Mouse (Mus musculus): ENCODE results near the gene Hist2h2aa2. TPM values are rescaled to one million over a fixed set of nuclear protein-coding genes. Genes with fewer than 3 reads are reported as not detected.

Gene Hist2h2aa2
- total RNA-seq, 1 experiment from 2014 or later, result 972 TPM

GRCm38 (mm10) chr3:96262979-96263550 is 23.0 kb upstream of the Hist2h2aa2 start, which contains the start of gene Hist2h4:
TSS of gene Hist2h4 (minus strand) at chr3:96263311.
- ATAC-seq (ENCODE audit: extremely low read depth, insufficient number of reproducible peaks, low FRiP score, poor library complexity, severe bottlenecking), result peak; percentile 74

GRCm38 (mm10) chr3:96262216-96262875 is 22.3 kb upstream of the Hist2h2aa2 start:
- ATAC-seq (ENCODE audit: extremely low read depth, insufficient number of reproducible peaks, low FRiP score, poor library complexity, severe bottlenecking), result peak; percentile 77

GRCm38 (mm10) chr3:96261623-96262022 is 21.5 kb upstream of the Hist2h2aa2 start:
- ATAC-seq (ENCODE audit: extremely low read depth, insufficient number of reproducible peaks, low FRiP score, poor library complexity, severe bottlenecking), result no peak

- ATAC-seq (ENCODE audit: extremely low read depth, insufficient number of reproducible peaks, low FRiP score, poor library complexity, severe bottlenecking), result no peak
Observed at GRCm38 (mm10) chr3:96260220-96260619, 20.1 kb upstream of the Hist2h2aa2 start.

- no peak for ATAC-seq (ENCODE audit: extremely low read depth, insufficient number of reproducible peaks, low FRiP score, poor library complexity, severe bottlenecking)
Observed at GRCm38 (mm10) chr3:96257190-96257589, 17.1 kb upstream of the Hist2h2aa2 start.

- ATAC-seq (ENCODE audit: extremely low read depth, insufficient number of reproducible peaks, low FRiP score, poor library complexity, severe bottlenecking), result no peak
Observed at GRCm38 (mm10) chr3:96255926-96256593, 16.0 kb upstream of the Hist2h2aa2 start.

GRCm38 (mm10) chr3:96254683-96255355 is 14.7 kb upstream of the Hist2h2aa2 start:
- ATAC-seq (ENCODE audit: extremely low read depth, insufficient number of reproducible peaks, low FRiP score, poor library complexity, severe bottlenecking), result no peak

DNA sequence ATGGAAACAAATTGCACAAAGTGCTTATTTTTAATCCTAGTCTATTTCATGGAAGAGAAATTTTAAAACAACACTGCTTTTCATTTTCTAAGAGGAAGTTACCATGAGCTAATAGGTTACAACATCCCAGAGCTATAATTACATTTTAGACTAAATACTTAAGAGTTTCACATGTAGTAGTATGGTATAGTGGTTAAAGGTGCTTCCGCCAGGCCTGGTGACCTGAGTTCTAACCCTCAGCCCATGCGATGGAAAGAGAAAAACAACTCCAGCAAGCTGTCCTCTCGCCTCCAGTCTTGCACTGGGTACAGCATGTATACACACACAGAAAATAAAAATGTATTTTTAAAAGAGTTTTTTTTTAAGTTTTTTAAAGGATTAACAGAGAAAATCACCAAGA is 11.7 kb upstream of the Hist2h2aa2 start:
- ATAC-seq (ENCODE audit: extremely low read depth, insufficient number of reproducible peaks, low FRiP score, poor library complexity, severe bottlenecking), result peak; percentile 55; the same call in 1 of the 2 replicates

GRCm38 (mm10) chr3:96250890-96251289 is 10.8 kb upstream of the Hist2h2aa2 start:
- ATAC-seq (ENCODE audit: extremely low read depth, insufficient number of reproducible peaks, low FRiP score, poor library complexity, severe bottlenecking), result no peak

DNA sequence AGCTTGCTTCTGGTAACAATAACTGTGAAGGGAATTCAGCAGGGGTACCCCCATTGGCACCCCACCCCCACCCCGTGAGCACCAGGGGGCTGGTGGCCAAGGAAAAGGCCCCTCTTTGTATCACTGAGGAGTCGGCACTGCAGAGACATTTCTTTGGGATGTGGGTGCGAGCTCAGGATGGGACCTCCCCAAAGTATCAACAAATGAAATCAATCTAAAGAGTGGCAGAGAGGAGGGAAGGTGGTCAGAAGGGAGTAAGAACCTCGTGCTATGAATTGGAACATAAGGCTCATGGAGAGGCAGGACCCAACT is 8.9 kb upstream of the Hist2h2aa2 start:
- no peak for ATAC-seq (ENCODE audit: extremely low read depth, insufficient number of reproducible peaks, low FRiP score, poor library complexity, severe bottlenecking)

DNA sequence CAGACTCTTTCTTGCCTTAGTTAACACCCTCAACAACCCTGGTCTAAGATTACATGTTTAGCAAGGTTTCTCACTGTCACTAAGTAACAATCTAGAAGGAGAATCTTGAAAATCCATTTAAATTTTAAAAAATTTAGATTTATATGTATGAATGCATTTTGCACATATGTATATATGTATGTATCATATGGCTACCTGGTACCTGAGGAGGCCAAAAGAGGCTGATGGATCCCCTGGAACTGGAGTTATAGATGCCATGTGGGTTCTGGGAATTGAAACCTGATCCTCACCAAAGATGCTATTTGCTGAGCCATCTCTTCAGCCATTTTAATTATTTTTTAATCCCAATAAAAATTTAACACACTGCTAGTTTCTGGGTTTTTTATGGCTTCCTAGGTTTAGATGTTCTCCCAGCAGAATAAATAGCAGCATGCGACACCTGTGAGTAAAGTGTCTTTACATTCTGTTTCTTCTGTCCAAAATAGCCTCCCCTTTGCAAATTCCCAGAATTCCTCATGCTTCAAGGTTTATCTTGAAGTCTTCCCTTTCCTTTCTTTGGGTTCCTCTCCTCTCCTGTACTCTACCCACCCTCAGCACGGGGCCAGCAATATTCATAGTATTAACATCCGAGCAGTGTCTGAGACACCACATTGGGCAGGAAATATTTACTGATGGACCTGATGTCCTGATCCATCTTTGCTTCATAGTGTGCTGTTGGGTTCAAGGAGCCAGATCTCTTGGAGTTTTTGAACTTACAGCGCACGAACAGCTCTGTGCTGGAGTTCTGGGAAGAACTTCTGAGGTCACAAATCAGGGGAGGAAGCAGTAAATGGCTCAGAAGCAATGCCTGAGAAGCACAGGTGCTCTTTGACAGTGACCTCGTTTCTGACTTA is 8.3 kb upstream of the Hist2h2aa2 start:
- no peak for ATAC-seq (ENCODE audit: extremely low read depth, insufficient number of reproducible peaks, low FRiP score, poor library complexity, severe bottlenecking)

DNA sequence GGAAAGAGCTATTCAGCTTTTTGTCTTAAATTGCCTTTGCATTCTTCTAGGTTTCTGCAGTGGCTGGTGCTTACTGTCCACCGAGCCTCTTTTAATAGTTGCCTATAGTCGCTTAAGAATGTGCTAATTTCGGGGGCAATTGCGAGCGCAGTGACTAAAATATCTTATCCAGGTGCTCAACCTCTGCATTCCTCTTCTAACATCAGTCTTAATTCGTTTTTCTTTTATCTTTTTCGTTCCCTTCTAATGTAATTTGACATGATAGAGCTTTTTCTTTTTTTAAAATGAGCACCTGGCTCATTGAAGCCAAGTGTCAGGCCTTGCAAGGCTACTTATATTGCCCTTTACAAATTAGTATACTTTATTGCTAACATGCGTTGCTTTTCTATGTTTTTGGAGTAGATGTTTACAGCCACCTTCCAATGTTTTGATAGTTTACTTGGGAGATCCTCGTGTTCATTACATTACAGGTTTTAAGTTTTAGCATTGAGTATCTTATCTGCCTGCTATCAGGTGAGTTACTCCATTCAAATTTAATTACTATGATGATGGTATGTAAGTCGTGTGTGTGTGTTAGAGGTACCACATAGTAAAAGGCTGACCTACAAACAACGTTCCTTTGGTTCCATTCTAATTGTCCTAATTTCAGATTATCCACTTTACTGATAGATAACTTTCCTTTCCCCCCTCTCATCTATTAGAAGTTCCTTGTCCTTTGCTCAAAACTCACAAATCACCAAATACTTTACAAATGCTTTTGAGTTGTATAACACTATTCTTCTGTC is 7.5 kb upstream of the Hist2h2aa2 start:
- no peak for ATAC-seq (ENCODE audit: extremely low read depth, insufficient number of reproducible peaks, low FRiP score, poor library complexity, severe bottlenecking)

- ATAC-seq (ENCODE audit: extremely low read depth, insufficient number of reproducible peaks, low FRiP score, poor library complexity, severe bottlenecking), result peak; percentile 79
Observed at GRCm38 (mm10) chr3:96246427-96246856, 6.4 kb upstream of the Hist2h2aa2 start, which contains the start of gene Hist2h3c1. TSS of gene Hist2h3c1 (plus strand) at chr3:96246685.

- 0 out of 2 replicates have a peak, but pooled peaks have one; percentile 2 for ATAC-seq (ENCODE audit: extremely low read depth, insufficient number of reproducible peaks, low FRiP score, poor library complexity, severe bottlenecking)
Observed at GRCm38 (mm10) chr3:96246018-96246417, 5.9 kb upstream of the Hist2h2aa2 start.

DNA sequence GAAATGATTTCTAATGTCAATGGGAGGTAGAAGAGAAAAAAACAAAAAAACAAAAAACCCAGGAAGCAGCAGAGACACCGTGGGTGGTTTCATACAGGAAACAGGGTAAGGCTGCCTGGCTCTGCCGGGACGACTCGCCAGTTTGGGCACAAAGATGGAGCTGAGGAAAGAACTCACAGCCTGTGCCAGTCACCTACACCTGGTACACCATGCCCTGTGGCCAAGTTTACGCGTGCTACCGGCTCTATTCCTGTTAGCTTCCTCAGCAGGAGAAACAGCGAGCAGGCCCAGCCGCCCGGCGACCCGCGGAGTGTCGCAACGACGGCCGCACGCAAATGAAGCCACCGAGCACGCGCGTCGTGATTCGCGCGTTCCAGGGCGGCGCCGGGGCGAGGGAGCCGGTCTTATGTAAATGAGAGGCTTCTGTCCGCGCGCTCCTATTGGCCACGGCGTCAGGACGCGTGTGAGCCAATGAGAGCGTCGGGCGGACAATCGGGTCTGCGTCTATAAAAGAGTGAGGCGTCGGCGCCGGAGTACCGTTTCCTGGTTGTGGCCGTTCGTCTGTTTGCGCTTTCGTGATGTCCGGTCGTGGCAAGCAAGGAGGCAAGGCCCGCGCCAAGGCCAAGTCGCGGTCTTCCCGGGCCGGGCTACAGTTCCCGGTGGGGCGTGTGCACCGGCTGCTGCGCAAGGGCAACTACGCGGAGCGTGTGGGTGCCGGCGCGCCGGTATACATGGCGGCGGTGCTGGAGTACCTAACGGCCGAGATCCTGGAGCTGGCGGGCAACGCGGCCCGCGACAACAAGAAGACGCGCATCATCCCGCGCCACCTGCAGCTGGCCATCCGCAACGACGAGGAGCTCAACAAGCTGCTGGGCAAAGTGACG is 5.2 kb upstream of the Hist2h2aa2 start, which contains the start of gene Hist2h2aa1:
TSS of gene Hist2h2aa1 (plus strand) at position 495 of the 884 bp plus-strand sequence.
- peak; percentile 79 for ATAC-seq (ENCODE audit: extremely low read depth, insufficient number of reproducible peaks, low FRiP score, poor library complexity, severe bottlenecking)

- ATAC-seq (ENCODE audit: extremely low read depth, insufficient number of reproducible peaks, low FRiP score, poor library complexity, severe bottlenecking), result no peak
Observed at GRCm38 (mm10) chr3:96243921-96244572, 4.0 kb upstream of the Hist2h2aa2 start.
